Mouse (Mus musculus): ENCODE results near the gene Lrfn1. TPM values are rescaled to one million over a fixed set of nuclear protein-coding genes. Genes with fewer than 3 reads are reported as not detected.

The Lrfn1 gene
- polyA plus RNA-seq (2015; fragmentation: Nextera tagmentation; extraction: Ambion mirVana) = 0.94 and 1.1 TPM in 2 replicates

GRCm38 (mm10) chr7:28451531-28452360, at the start of gene Lrfn1:
Gene Lrfn1, plus strand, starts transcription at chr7:28451980.
- peak within 1 kb of the TSS; percentile 92 for H3K9ac ChIP-seq
- peaks cover 3% of the 10 kb centered on the region; the same call in 1 of the 2 replicates for H3K27me3 ChIP-seq (replicated peaks)
- H3K4me3 ChIP-seq = peak within 1 kb of the TSS; percentile 85
- WGBS = 1% methylated on average over 39 of the region's 97 CpGs
- H3K36me3 ChIP-seq = peaks cover 3% of the 10 kb centered on the region; the same call in 1 of the 2 replicates
- peak within 1 kb of the TSS; percentile 99 for H3K4me2 ChIP-seq
- peak; percentile 29; the same call in 1 of the 2 replicates for ATAC-seq (ENCODE audit: extremely low read depth, insufficient number of reproducible peaks, low FRiP score, low TSS enrichment)
- peaks cover 14% of the 10 kb centered on the region for H3K4me1 ChIP-seq
- H3K9me3 ChIP-seq = no peaks in the 10 kb centered on the region
- H3K27ac ChIP-seq (replicated peaks) = no peak within 1 kb of the TSS

GRCm38 (mm10) chr7:28410841-28411475, 40.8 kb upstream of the Lrfn1 start:
- peaks cover 99% of the 10 kb centered on the region for H3K36me3 ChIP-seq
- H3K27me3 ChIP-seq (replicated peaks) = no peaks in the 10 kb centered on the region
- no peak for ATAC-seq (ENCODE audit: extremely low read depth, insufficient number of reproducible peaks, low FRiP score, low TSS enrichment)
- H3K9ac ChIP-seq = 0 out of 2 replicates have a peak overlapping the region, but pooled peaks have one; percentile 9
- H3K9me3 ChIP-seq = no peaks in the 10 kb centered on the region
- peaks cover 23% of the 10 kb centered on the region for H3K4me1 ChIP-seq
- 69% methylated on average over 3 of the region's 3 CpGs for WGBS
- H3K4me2 ChIP-seq = no peak overlapping the region
- H3K4me3 ChIP-seq = no peak overlapping the region
- peak overlapping the region; percentile 4; the same call in 1 of the 2 replicates for H3K27ac ChIP-seq (replicated peaks)

GRCm38 (mm10) chr7:28412826-28413225, 39.0 kb upstream of the Lrfn1 start:
- peaks cover 99% of the 10 kb centered on the region for H3K36me3 ChIP-seq

GRCm38 (mm10) chr7:28417368-28417767, 34.4 kb upstream of the Lrfn1 start:
- Histone ChIP-seq H3K9ac (no peak overlapping the region), H3K4me3 (no peak overlapping the region), H3K4me1 (peaks cover 14% of the 10 kb centered on the region), H3K27ac (replicated peaks) (no peak overlapping the region), H3K9me3 (no peaks in the 10 kb centered on the region), H3K4me2 (no peak overlapping the region), H3K27me3 (replicated peaks) (no peaks in the 10 kb centered on the region), H3K36me3 (peaks cover 100% of the 10 kb centered on the region)
- ATAC-seq (ENCODE audit: extremely low read depth, insufficient number of reproducible peaks, low FRiP score, low TSS enrichment) = no peak

More at GRCm38 (mm10) chr7:28412826-28413225, 39.0 kb upstream of the Lrfn1 start:
- H3K4me2 ChIP-seq = no peak overlapping the region
- 80% methylated on average over 4 of the region's 4 CpGs for WGBS
- no peak overlapping the region for H3K27ac ChIP-seq (replicated peaks)
- ATAC-seq (ENCODE audit: extremely low read depth, insufficient number of reproducible peaks, low FRiP score, low TSS enrichment) = no peak
- no peaks in the 10 kb centered on the region for H3K9me3 ChIP-seq
- H3K4me3 ChIP-seq = no peak overlapping the region
- H3K27me3 ChIP-seq (replicated peaks) = no peaks in the 10 kb centered on the region
- no peak overlapping the region for H3K9ac ChIP-seq
- H3K4me1 ChIP-seq = peaks cover 23% of the 10 kb centered on the region

GRCm38 (mm10) chr7:28418096-28418670, 33.6 kb upstream of the Lrfn1 start:
- WGBS = 57% methylated on average over 8 of the region's 8 CpGs
- H3K9me3 ChIP-seq = no peaks in the 10 kb centered on the region
- H3K36me3 ChIP-seq = peaks cover 100% of the 10 kb centered on the region
- peak overlapping the region; percentile 38; the same call in 1 of the 2 replicates for H3K27ac ChIP-seq (replicated peaks)
- H3K4me2 ChIP-seq = no peak overlapping the region
- no peak for ATAC-seq (ENCODE audit: extremely low read depth, insufficient number of reproducible peaks, low FRiP score, low TSS enrichment)
- no peak overlapping the region for H3K9ac ChIP-seq
- H3K4me1 ChIP-seq = peaks cover 14% of the 10 kb centered on the region
- no peaks in the 10 kb centered on the region for H3K27me3 ChIP-seq (replicated peaks)
- H3K4me3 ChIP-seq = no peak overlapping the region

- Histone ChIP-seq H3K27ac (replicated peaks) (no peak overlapping the region), H3K36me3 (peaks cover 96% of the 10 kb centered on the region)
- WGBS = 91% methylated on average over 2 of the region's 2 CpGs
Measured at GRCm38 (mm10) chr7:28419416-28419815, 32.4 kb upstream of the Lrfn1 start.

GRCm38 (mm10) chr7:28423018-28423417, 28.8 kb upstream of the Lrfn1 start:
- Histone ChIP-seq H3K27ac (replicated peaks) (no peak overlapping the region), H3K4me1 (peaks cover 22% of the 10 kb centered on the region), H3K4me3 (no peak overlapping the region), H3K36me3 (peaks cover 65% of the 10 kb centered on the region), H3K27me3 (replicated peaks) (no peaks in the 10 kb centered on the region), H3K9me3 (no peaks in the 10 kb centered on the region), H3K9ac (no peak overlapping the region), H3K4me2 (no peak overlapping the region)
- no peak for ATAC-seq (ENCODE audit: extremely low read depth, insufficient number of reproducible peaks, low FRiP score, low TSS enrichment)
- 95% methylated on average over 1 of the region's 1 CpGs for WGBS

More at GRCm38 (mm10) chr7:28419416-28419815, 32.4 kb upstream of the Lrfn1 start:
- ATAC-seq (ENCODE audit: extremely low read depth, insufficient number of reproducible peaks, low FRiP score, low TSS enrichment) = no peak
- Histone ChIP-seq H3K4me2 (no peak overlapping the region), H3K27me3 (replicated peaks) (no peaks in the 10 kb centered on the region), H3K4me1 (peaks cover 14% of the 10 kb centered on the region), H3K4me3 (no peak overlapping the region), H3K9me3 (no peaks in the 10 kb centered on the region), H3K9ac (no peak overlapping the region)

- peaks cover 46% of the 10 kb centered on the region for H3K36me3 ChIP-seq
- H3K27ac ChIP-seq (replicated peaks) = peak overlapping the region; percentile 68
- no peaks in the 10 kb centered on the region for H3K27me3 ChIP-seq (replicated peaks)
- H3K9me3 ChIP-seq = no peaks in the 10 kb centered on the region
- H3K9ac ChIP-seq = no peak overlapping the region
- H3K4me3 ChIP-seq = no peak overlapping the region
- no peak for ATAC-seq (ENCODE audit: extremely low read depth, insufficient number of reproducible peaks, low FRiP score, low TSS enrichment)
- peaks cover 31% of the 10 kb centered on the region for H3K4me1 ChIP-seq
- no peak overlapping the region for H3K4me2 ChIP-seq
Measured at GRCm38 (mm10) chr7:28427738-28428137, 24.0 kb upstream of the Lrfn1 start.

- ATAC-seq (ENCODE audit: extremely low read depth, insufficient number of reproducible peaks, low FRiP score, low TSS enrichment) = no peak
- Histone ChIP-seq H3K27me3 (replicated peaks) (no peaks in the 10 kb centered on the region), H3K9ac (no peak overlapping the region), H3K36me3 (peaks cover 41% of the 10 kb centered on the region), H3K9me3 (no peaks in the 10 kb centered on the region), H3K4me1 (peaks cover 58% of the 10 kb centered on the region), H3K4me2 (no peak overlapping the region), H3K4me3 (no peak overlapping the region), H3K27ac (replicated peaks) (no peak overlapping the region)
- 59% methylated on average over 1 of the region's 1 CpGs for WGBS
Measured at GRCm38 (mm10) chr7:28430512-28430911, 21.3 kb upstream of the Lrfn1 start.

- Histone ChIP-seq H3K9ac (no peak overlapping the region), H3K4me2 (peak overlapping the region; percentile 20), H3K27ac (replicated peaks) (peak overlapping the region; percentile 38), H3K36me3 (peaks cover 38% of the 10 kb centered on the region), H3K4me3 (no peak overlapping the region), H3K27me3 (replicated peaks) (no peaks in the 10 kb centered on the region), H3K9me3 (no peaks in the 10 kb centered on the region), H3K4me1 (peaks cover 59% of the 10 kb centered on the region)
- ATAC-seq (ENCODE audit: extremely low read depth, insufficient number of reproducible peaks, low FRiP score, low TSS enrichment) = no peak
- WGBS = 67% methylated on average over 2 of the region's 2 CpGs
Measured at GRCm38 (mm10) chr7:28432252-28432651, 19.5 kb upstream of the Lrfn1 start.

- H3K27ac ChIP-seq (replicated peaks) = peak overlapping the region; percentile 56
Measured at GRCm38 (mm10) chr7:28435660-28436259, 16.0 kb upstream of the Lrfn1 start.

More at GRCm38 (mm10) chr7:28435660-28436259, 16.0 kb upstream of the Lrfn1 start:
- H3K9ac ChIP-seq = peak overlapping the region; percentile 99
- H3K27me3 ChIP-seq (replicated peaks) = no peaks in the 10 kb centered on the region
- peak; percentile 10 for ATAC-seq (ENCODE audit: extremely low read depth, insufficient number of reproducible peaks, low FRiP score, low TSS enrichment)
- peak overlapping the region; percentile 96 for H3K4me3 ChIP-seq
- H3K36me3 ChIP-seq = peaks cover 25% of the 10 kb centered on the region
- H3K9me3 ChIP-seq = no peaks in the 10 kb centered on the region
- WGBS = under 1% methylated on average over 54 of the region's 70 CpGs
- peaks cover 50% of the 10 kb centered on the region for H3K4me1 ChIP-seq
- H3K4me2 ChIP-seq = peak overlapping the region; percentile 91

Data from heart, embryonic 13.5 days (tissue).